Mouse (Mus musculus) kidney, postnatal 25 days (tissue): ENCODE measurements at regions not wholly inside any gene's neighbourhood (a gene's known extent, or its start where the extent isn't known, plus 50 kb on each side); places are given as distances from the start of the nearest gene placed in this dataset.
A peak's percentile ranks its signal among the peaks of the same experiment; 100 is the strongest.

Experiments used
- DNase-seq, 2 experiments: peaks; one replicate each; pipeline ENCODE4 v3.0.0; 2021; ENCODE audit warnings: mixed read lengths in 2 of 2

DNA sequence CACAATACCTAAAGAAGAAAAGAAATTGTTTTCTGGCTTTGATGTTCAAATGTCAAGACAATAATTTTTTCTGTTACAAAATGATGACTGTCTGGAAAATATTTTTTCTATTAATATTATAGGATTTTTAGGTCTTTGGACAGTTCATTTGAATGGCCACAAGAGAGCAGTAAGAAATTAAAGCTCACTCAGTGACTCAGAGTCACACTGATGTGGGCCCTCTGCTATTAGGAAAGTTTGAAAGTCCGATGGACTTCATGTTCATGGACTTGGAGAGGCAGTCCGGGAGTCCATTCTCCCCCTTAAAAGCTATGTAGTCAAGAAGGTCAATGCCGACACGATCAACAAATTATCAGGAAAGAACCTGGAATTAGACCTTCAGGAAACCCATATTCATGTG lies 657.0 kb downstream of the Mecom start:
- DNase-seq: no peak

DNA sequence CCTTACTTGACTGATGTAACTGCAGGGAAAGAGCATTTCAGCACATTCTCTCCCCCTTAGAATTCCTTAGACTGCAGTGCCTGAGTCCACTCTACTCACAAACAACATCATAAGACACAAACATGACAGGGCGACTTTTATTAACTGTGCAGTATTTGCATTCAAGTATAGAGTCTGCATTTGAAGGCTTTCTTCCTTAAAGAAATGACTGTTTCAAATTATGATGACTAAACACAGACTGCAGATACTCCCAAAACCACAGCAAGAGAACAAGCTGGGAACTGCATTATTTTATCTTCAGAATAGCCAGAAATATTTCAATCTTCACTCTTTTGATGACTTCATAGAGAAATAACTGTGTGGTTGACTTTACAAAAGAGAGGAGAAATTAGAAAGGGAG lies 657.5 kb downstream of the Mecom start:
- DNase-seq: no peak

DNA sequence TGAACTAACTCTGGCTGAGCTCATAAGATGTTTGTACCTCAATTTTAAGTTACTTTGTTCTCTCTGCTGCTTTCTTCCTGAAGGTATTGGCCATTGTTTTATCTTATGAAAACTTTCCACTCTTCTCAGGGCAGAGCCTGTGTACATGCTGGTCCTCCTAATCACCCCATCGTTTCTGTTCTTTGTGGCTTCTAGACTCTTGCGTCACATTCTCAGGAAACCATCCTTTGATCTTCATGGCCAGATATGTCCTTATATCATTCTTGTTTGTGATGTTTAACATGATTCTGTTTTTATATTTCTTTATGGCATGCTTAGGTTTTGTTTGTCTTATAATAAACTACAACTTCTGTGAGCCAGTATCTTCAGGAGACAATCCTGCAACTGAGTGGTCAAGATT lies 658.2 kb downstream of the Mecom start:
- DNase-seq: no peak

DNA sequence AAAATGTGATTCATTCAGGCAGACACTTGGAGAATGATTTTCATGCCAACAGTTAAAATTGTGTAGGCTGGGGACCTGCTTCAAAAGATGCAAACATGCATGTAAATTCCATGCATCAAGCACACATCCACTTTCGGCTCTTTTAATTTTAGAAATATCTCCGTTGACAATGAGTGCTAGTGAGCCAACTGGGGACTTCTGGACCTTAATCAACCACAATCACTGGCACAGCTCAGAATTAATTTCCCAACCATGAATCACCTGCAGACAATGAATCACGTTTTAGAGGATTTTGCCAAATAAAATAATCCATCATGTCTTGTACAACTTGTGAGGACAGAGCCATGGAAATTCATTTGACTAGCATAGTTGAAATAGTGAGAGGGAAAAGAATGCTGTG lies 667.8 kb downstream of the Mecom start:
- no peak for DNase-seq

DNA sequence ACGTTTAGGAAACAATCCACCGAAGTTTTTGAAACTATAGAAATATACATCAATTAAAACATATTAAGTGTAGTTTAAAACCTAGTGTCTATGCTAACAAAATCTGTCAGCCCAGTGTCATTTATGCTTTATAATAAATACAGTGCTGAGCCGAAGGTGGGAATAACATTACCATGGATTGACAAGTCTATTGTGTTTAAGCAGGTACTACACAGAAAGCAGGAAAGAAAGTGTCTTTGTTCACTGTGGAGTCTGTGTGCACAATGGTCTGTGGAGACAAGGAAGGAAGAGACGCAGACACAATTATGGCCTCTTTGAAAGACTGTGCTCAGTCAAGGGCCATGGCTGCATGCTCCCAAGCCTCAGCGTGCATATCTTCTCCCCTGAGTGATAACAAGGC lies 672.0 kb downstream of the Mecom start:
- no peak for DNase-seq

DNA sequence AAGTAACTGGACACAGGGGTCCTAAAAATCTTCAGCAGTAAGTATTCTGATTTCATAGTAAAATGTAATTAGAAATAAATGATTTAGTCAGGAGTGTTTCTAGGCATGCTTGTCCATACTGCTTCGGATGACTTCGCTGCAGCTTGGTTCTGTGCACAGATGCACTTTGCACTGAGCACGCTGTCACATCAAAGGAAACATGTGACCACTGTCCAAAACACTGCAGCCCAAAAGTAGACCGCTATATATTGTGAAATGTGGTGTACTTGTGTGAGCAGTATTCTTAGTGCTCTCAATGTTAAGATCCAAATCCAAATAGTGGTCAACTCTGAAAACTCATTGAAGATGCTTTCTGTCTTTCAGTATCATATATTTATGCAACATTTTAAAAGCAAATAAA lies 685.4 kb downstream of the Mecom start:
- no peak for DNase-seq

DNA sequence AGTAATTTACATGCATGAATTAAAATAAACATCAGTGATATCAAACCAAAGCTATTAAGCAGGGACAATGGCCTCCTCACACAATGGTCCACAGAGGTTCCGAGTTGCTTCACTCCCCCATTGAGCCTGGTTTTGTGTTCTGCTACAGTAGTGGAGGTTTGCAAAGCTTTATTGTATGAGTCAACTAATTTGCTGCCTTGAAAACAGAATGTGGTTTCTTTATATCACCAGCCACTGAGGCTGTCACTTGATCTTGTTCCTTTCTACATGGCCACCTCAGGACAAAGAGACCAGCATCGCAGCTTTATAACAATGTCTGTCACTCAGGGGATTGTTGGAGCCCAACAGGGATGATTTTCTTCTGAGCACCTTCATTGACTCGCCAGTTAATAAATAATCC lies 695.3 kb downstream of the Mecom start:
- no peak for DNase-seq

DNA sequence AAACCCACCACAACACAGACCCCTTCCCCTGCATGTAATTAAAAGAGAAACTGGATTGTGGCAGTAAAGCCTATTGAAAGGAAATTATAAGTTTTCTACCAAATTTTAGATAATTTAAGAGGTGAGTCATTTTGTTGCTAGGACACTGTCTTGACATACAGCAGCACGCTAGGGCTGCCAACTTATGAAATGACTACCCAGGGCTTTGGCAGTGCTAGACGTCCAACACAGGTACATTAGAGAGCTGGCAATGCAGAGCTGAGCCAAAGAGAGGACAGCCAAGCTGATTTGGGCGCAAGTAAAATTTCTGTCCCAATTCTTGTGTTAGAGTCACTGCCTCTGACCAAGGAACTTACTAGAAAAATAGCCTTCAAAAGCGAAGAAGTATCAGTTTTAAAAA lies 712.4 kb downstream of the Mecom start:
- no peak for DNase-seq

DNA sequence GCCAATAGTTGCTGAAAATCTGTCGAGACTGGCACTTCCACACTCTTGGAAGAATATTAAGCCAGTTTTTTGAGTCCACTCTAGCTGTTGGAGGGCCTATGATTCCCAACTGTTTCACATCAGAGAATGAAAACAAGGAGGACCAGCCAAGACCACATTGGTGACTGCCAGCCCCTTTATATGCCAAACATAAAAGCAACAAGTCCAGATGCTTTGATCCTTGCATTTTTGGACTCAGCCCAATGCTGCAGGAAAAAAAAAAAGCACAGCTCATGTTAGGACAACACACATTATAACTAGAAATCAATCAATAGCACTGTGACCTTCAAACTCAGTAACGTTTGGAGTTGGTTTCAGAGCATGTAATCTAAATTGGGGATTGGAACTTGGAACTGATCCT lies 712.9 kb downstream of the Mecom start:
- DNase-seq: no peak

DNA sequence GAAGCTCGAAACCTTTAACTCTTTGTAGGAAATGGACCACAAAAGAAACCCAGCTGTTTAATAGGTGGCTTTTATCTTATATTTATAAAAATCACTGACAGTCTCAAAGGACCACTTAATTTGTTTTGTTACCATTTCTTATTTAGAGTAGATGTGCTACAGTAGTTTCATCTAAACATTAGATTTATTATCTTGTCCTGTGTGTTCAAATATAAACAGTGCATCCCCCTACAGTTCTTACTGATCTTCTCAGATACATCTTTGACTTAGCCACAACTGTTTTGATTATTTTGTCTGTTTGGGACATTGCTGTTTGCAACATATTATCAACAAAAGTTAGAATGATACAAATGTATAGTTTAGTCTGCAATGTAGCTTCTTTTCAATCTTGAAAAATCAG lies 716.5 kb downstream of the Mecom start:
- no peak for DNase-seq

DNA sequence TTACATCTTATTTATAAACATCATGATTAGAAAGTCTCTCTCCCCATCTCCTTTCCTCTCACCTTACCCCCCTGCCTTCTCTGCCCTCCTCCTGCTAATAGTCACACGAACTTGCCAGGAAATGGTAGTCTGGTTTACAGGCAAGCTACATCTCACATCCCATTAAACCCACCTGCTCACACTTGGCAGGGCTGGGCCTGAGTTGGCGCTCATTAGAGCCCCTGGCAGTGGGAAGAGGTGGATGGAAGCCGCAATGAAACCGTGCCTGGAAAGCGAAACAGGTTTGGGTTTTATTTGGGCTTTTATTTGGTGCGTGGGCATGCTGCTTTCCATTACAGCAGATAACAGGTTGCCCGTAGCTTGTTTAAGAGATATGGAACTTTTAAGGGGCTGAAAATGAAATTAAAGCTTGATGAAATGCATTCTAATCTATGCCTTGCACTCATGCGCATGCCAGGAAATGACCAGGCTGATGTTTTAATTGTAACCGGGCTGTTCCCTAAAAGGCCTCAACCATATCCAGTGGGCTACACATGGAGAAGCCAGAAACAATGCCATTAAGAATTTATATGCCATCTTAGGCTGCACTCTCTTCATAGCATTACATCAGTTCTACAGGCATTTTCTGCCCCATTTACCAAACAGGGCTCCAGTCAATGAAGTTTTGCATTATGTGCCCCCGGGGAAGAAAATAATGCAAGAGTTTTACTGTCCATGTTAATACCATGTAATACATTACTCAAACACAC lies 725.0 kb downstream of the Mecom start:
- no peak for DNase-seq

DNA sequence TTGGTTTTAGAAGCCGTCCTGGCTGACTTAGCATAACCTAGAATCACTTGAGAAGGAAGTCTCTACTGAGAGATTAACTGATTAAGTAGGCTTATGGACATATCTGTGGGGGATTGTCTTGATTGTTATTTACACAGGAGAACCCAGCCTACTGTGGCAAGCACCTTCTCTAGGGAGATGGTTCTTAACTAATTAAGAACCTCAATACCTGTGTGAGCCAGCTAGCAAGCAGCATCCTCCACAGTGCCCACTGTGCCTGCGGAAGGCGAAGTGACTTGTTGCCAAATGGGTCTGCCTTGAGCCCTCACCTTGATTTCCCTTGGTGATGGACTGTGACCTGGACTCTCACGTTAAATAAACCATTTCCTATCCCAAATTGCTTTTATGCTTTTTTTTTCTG lies 730.8 kb downstream of the Mecom start:
- no peak for DNase-seq

DNA sequence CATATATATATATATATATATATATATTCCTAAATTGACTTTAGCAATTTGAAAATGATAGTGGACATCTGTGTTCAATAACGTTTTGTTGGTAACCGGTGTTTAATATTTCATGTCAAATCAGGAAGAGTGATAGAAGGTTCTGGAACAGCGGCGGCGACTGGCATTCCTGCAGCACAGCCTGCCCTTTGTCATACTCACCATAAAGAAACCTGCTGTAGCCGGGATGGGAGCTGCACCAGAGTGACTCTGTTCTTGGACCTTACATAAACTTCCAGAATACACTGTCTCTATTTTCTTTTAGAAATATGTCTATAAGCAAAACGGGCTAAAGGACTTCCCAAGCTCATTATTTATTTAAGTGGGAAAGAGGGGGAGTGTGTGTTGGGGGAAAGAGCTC lies 731.5 kb downstream of the Egfem1 start:
- peak in 1 of 2 experiments; percentile 34 for DNase-seq

DNA sequence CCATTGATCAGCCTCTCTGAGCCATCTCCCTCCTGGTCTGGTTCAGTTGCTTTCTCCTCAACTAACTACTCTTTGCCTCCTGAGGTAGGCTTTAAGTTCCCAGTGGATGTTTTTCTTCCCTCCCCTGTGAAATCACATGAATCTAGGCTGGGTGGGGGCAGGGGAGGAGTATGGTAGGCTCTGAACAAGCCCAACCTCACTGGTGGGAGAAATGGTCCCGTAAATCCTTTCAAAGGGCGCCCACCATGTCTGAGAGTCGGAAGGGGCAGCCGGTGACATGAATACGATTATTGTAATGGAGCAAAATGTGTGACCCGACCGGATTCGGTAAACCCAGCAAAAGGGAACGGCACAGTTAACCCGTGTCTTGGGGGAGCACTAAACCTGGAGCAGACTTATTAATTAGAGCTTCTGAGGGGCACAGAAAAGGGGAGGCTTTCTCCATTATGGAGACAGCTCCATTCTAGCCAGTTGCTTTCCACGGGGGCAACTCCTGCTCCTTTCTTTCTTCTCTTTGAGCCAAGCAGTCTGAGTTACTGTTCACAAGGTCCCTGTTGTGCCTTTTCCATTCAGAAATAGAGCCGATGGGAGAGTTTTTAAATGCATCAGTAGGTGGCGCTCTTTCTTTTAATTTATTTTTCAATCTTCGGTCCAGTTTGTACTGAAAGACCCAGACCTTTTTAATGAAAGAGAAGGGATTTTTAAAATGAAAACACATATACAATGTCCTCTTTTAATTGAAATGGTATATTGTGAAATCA lies 730.8 kb downstream of the Egfem1 start:
- peak; percentile 32 to 40 for DNase-seq

DNA sequence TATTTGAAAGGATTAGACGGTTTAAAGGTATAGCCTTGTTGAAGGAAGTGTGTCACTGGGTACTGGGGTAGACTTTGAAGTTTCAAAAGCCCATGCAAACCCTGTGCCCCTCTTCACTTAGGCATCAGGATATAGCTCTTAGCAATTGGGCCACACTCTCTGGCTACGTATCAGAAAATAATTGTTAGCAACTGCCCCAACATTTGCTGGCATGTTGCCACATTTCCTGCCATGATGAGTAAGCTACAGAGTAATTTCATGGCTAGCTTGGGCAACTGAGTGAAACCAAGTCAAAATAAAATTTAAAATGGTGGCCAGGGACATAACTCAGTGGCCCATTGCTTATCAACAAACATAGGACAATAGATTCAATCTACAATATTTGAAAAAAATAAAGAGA lies 724.2 kb downstream of the Egfem1 start:
- no peak for DNase-seq

DNA sequence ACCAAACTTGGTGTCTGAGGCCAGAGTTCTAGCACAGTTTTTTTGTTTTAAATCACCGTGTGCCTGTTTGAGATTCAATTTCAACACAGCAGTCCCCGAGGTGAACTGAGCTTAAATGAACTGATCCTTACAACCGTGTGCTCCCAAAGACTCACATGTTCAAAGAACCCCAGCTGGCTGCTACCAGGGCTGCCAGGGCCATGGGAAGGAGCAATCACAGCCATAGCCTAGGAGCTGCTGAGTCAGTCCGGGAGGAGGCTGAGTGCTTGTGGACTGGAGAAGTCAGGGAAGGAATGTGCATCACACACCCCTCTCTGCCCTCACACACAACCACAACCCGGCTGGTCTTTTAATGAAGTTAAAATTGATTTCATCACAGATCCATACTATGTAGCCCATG lies 721.6 kb downstream of the Egfem1 start:
- DNase-seq: no peak

DNA sequence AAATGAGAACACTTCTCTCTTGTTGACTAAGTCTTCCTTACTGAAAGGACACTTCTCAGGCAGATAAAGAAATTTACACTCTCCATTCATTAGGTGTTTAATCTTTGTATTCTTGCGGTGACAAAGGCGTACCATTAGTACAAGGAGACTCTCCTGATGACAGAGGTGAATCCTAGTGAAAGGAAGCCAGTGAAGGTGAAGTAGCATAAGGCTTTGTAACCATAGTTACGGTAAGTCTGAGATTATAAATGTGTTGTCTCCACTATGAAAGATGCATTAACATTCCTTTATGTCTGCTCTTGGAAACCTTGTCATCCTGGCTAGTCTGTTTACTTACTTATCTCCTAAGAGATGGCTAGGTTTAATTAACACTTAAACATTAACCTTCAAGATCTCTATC lies 719.3 kb downstream of the Egfem1 start:
- DNase-seq: no peak

DNA sequence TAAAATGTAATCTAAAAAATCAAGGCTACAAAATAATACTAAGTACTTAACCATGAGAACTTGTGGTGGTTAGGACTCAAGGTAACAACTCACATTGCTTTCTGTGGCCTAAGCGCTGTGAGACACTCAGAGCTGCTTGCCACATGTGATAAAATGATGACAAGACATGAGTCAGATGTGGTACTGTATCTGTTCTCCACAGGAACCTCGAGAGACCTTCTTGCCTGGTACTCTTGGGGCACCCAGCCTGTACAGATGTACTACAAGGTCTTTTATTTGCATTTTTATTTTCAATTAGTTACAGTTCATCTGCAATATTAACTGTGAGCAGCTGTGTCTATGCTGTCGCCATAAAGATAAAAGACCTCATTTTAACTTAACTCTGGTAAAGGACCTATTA lies 692.5 kb downstream of the Egfem1 start:
- DNase-seq: no peak

DNA sequence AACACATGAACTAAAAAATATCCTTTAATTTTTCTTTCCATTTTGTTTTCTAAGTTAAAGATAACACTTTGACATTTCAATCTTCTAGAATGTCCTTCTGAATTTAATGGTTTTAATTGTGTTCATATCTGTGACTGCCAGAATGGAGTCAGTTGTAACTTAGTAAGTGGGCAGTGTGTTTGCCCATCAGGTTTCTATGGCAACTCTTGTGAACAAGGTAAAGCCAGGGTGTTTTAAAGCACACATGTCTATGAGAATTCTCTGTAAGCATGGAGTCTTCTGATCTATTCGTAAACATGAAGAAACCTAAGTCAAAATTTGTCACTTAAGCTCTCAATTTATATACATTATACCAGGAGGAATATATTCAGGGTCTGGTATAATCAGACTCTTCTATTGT lies 689.4 kb downstream of the Egfem1 start:
- DNase-seq: no peak

DNA sequence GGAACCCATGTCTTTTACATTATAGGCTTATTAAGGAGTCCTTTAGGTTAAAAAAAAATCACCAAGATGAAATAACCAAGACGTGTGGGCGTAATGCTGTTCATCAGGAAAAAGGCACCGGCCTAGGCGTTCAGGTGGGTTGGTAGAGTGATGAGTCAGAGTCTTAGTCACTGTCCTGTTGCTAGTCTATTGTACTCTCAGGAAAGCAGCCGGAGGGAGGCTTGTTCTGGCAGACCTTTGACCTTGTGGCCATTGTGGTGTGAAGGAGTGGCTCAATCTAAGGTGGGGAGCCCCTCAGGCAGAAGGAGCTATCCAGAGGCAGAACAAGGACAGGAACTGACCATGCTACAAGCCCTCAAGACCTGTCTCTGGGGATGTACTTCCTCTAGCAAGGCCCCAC lies 686.8 kb downstream of the Egfem1 start:
- no peak for DNase-seq

DNA sequence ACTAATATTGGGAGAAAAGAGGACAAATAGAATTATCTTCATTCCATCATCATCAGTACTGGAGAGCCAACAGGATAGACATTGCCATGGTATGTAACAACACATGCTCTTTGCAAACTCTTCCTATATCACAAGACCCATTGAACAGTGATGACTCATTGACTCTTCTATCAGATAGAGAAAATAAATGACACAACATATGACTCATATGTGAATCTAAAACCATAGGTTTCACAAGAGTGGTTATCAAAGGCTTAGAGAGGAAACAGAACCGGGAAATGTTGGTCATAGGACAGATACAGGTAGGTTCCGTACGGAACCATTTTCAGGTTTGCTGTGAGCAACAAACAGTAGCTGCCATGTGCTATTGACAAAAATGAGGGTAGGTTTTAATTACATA lies 682.2 kb downstream of the Egfem1 start:
- no peak for DNase-seq

DNA sequence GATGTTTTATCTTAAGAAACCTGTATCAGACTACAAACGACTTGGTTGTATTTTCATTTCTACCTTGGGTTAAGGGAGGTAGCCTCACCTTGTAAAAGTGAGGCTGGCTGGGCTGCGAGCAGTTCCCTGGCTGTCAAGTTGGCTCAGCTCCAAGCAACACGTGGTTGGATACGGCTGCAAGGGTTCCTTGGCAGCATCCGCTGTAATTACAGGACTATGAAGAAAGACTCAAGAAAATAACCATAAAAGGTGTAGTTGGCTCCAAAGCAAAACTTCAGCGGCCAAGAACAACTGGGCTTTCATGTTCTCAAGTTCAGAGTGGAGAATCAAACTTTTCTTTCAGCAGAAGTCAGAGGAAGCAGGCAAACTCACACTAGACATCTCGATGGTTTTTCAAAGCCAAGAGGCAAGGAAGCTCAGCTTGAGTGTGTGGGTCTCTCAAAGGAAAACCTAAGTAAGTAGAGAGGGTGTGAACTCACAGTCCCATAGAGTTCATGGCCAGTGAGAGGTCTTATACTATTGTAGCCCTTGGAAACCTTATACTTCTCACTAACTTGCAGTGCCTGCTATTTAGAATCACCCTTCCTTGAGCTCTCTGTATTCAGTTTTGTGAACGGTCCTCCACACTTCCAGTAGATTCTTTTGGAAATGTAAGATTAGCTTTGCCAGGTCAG lies 676.1 kb downstream of the Egfem1 start:
- peak; percentile 61 to 66 for DNase-seq
